In genomic region chrX:158043844-158044140, GRCm38 (mm10) we compare ENCODE assay signal across 8 mouse cellular contexts. TPM values are rescaled to one million over a fixed set of nuclear protein-coding genes. Genes with fewer than 3 reads are reported as not detected.
DNase-seq lines count a peak whose midpoint lies in the region; ATAC-seq lines count a peak whose summit lies in the region.

No protein-coding gene starts in this region.

- H3K27me3 ChIP-seq in heart, embryonic 10.5 days (ENCODE audit: insufficient read depth, poor library complexity, severe bottlenecking), result peaks cover 19% of the 10 kb centered on the region; the same call in 1 of the 2 replicates
- H3K27me3 ChIP-seq in liver, embryonic 11.5 days (replicated peaks; ENCODE audit: control insufficient read depth, insufficient read depth, low read length), result peaks cover 27% of the 10 kb centered on the region

- intact Hi-C loops in heart, postnatal 25 days (cut with DNase I), result loop anchor here (10.0 kb wide), 1 partner anchor 571 kb away; no protein-coding TSS in a partner anchor
- intact Hi-C loops in left cerebral cortex, postnatal 10 days (cut with DNase I), result loop anchor here (2.0 to 10.0 kb wide), 4 partner anchors 241 to 879 kb away; no protein-coding TSS in a partner anchor

- no peak for DNase-seq in heart, embryonic 10.5 days (ENCODE audit: low spot score)
- no peak for DNase-seq in heart, postnatal 25 days (ENCODE audit: low spot score)
- peak; percentile 43 for DNase-seq in right cerebral cortex, postnatal 25 days
- DNase-seq in right cerebral cortex, postnatal 14 days, result no peak
- DNase-seq in liver, embryonic 11.5 days (ENCODE audit: low spot score), result peak; percentile 30
- DNase-seq in adrenal gland, adult 18-20 months (ENCODE audit: low spot score in 2 of 2), result no peak
- no peak for DNase-seq in cerebellum, postnatal 25 days
- DNase-seq in left cerebral cortex, postnatal 10 days (ENCODE audit: extremely low spot score in 1 of 2, low spot score in 2 of 2), result no peak

- ATAC-seq in liver, embryonic 11.5 days (replicated peaks; ENCODE audit: low FRiP score), result no peak

- H3K4me3 ChIP-seq in heart, embryonic 10.5 days, result peak overlapping the region; percentile 66
- H3K4me3 ChIP-seq in liver, embryonic 11.5 days (ENCODE audit: low read depth, low read length), result peak overlapping the region; percentile 53

- H3K4me1 ChIP-seq in heart, embryonic 10.5 days, result no peaks in the 10 kb centered on the region
- no peaks in the 10 kb centered on the region for H3K4me1 ChIP-seq in liver, embryonic 11.5 days (replicated peaks; ENCODE audit: control insufficient read depth, insufficient read depth, low read length)

- no peaks in the 10 kb centered on the region for H3K36me3 ChIP-seq in heart, embryonic 10.5 days
- H3K36me3 ChIP-seq in liver, embryonic 11.5 days (ENCODE audit: control insufficient read depth, insufficient read depth, low read length), result no peaks in the 10 kb centered on the region

- peak overlapping the region; percentile 64 for H3K4me2 ChIP-seq in liver, embryonic 11.5 days

- no peak overlapping the region for H3K9ac ChIP-seq in liver, embryonic 11.5 days (ENCODE audit: low read depth, low read length)

- no peaks in the 10 kb centered on the region for H3K9me3 ChIP-seq in heart, embryonic 10.5 days
- no peaks in the 10 kb centered on the region for H3K9me3 ChIP-seq in liver, embryonic 11.5 days (ENCODE audit: control insufficient read depth, low read length)

- WGBS in heart, embryonic 10.5 days, result 20% methylated on average over 13 of the region's 13 CpGs
- WGBS in liver, embryonic 11.5 days, result 20% methylated on average over 13 of the region's 13 CpGs

- peak overlapping the region; percentile 82 for H3K27ac ChIP-seq in heart, embryonic 10.5 days
- no peak overlapping the region for H3K27ac ChIP-seq in liver, embryonic 11.5 days (ENCODE audit: low read depth, low read length)

RNA-seq across cellular contexts. Expression of gene Cnksr2, which starts 0.7 kb away (rescaled TPM):
- polyA plus RNA-seq in heart, embryonic 10.5 days (2016; fragmentation: Nextera tagmentation; extraction: Ambion mirVana), result 1.1 and 2.1 TPM in 2 replicates
- under 1 TPM; 0.05 to 0.08 TPM for total RNA-seq in heart, postnatal 25 days (2021)
- 0.74 and 0.90 TPM in 2 replicates for polyA plus RNA-seq in liver, embryonic 11.5 days (2014; fragmentation: Nextera tagmentation; extraction: Ambion mirVana)
- 1 to 10 TPM; 5.4 to 6.2 TPM for total RNA-seq in adrenal gland, adult 18-20 months (2021)
- total RNA-seq in left cerebral cortex, postnatal 10 days (2021), result 100 to 1,000 TPM; 141 to 151 TPM

Comparison
In these comparisons a context has a peak if more than half of its experiments do, and no peak if none do; other contexts are left out.
1. DNase-seq: peak in right cerebral cortex, postnatal 25 days (single experiment) and liver, embryonic 11.5 days (single experiment); none in heart, embryonic 10.5 days (single experiment), heart, postnatal 25 days (single experiment), right cerebral cortex, postnatal 14 days (single experiment), adrenal gland, adult 18-20 months (0 of 2), cerebellum, postnatal 25 days (0 of 2) and left cerebral cortex, postnatal 10 days (0 of 2).
2. RNA of gene Cnksr2, which starts 0.7 kb away (total RNA-seq): 141 to 151 TPM in left cerebral cortex, postnatal 10 days; 5.4 to 6.2 TPM in adrenal gland, adult 18-20 months and 0.05 to 0.08 TPM in heart, postnatal 25 days; every median in the first group is over 10 times any median in the second.